Mouse (Mus musculus): ENCODE measurements around the gene Pafah1b2.

GRCm38 (mm10) chr9:45945721-45946120, 66.8 kb downstream of the Pafah1b2 start:
- TF ChIP-seq CTCF (conservative IDR thresholded peaks at IDR 0.05; ENCODE audit: low read length) (no peak), POU5F1 (IDR thresholded peaks at IDR 0.05; ENCODE audit: borderline replicate concordance, low read length) (no peak), NANOG (IDR thresholded peaks at IDR 0.05; ENCODE audit: borderline replicate concordance, low read length) (no peak)

Measured in E14TG2a.4 (cell line).